Comparison of ENCODE assay signal across 16 mouse cellular contexts in genomic region chr13:54559656-54560055, GRCm38 (mm10).
"Had no signal": no experiment of that assay in that cellular context is flagged by ENCODE, and none has a peak within 500 bp of the region (broad histone marks: within the 10 kb centered on the region; RNA-seq: fewer than 3 reads in every experiment).

No protein-coding gene starts in this region.

- H3K27ac ChIP-seq: macrophage; midbrain, embryonic 13.5 days; midbrain, embryonic 15.5 days; neural tube, embryonic 12.5 days; stomach, embryonic 15.5 days; stomach, postnatal 0 days had no signal

- H3K9ac ChIP-seq: lung, embryonic 14.5 days; midbrain, embryonic 13.5 days; midbrain, embryonic 15.5 days; neural tube, embryonic 12.5 days; stomach, embryonic 15.5 days had no signal

- ATAC-seq: midbrain, embryonic 13.5 days; midbrain, embryonic 15.5 days had no signal

- DNase-seq: lung, adult 18-20 months; lung, embryonic 14.5 days; lung, postnatal 14 days; lung, postnatal 36 days; right cerebral cortex, postnatal 14 days; thymus, adult 2 months; thymus, postnatal 25 days; thymus, postnatal 4 days had no signal

- H3K9me3 ChIP-seq: megakaryocyte, embryonic 14.5 days; midbrain, embryonic 13.5 days; midbrain, embryonic 15.5 days; neural tube, embryonic 12.5 days; stomach, embryonic 15.5 days had no signal

- H3K4me2 ChIP-seq: lung, embryonic 14.5 days; midbrain, embryonic 11.5 days; midbrain, embryonic 13.5 days; midbrain, embryonic 15.5 days; neural tube, embryonic 12.5 days; stomach, embryonic 15.5 days had no signal

- H3K27me3 ChIP-seq: megakaryocyte, embryonic 14.5 days; midbrain, embryonic 13.5 days; midbrain, embryonic 15.5 days; neural tube, embryonic 12.5 days; stomach, embryonic 15.5 days had no signal

- H3K4me3 ChIP-seq: megakaryocyte, embryonic 14.5 days; midbrain, embryonic 13.5 days; midbrain, embryonic 15.5 days; neural tube, embryonic 12.5 days; stomach, embryonic 15.5 days had no signal
